Mouse (Mus musculus): ENCODE data around the gene Defb47.

Defb47 gene

GRCm38 (mm10) chr14:62997777-62998176 is at the start of gene Defb47:
TSS of gene Defb47 (plus strand) at chr14:62998077.
- in situ Hi-C loops (cut with MboI, MseI): no loop called here

DNA sequence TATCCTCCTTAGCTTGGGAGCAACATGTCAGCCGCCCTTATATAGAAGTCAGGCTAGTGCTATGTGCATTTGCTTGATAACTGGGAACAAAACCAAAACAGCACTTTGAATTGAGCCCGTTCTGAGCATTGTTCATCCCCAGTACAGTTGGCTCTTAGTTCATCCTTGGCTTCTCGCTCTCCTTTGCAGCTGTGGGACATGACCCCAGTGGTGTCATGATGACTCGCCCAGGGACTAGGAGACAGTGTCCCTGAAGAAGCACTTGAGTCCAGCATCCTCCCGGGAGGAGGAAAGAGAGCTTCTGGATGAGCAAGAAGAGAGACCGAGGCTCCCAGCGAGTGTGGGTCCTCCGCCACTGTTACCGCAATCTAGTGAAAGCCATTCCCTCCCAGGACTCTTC is 41.8 kb upstream of the Defb47 start:
- in situ Hi-C loops (cut with MboI, MseI): no loop called here

DNA sequence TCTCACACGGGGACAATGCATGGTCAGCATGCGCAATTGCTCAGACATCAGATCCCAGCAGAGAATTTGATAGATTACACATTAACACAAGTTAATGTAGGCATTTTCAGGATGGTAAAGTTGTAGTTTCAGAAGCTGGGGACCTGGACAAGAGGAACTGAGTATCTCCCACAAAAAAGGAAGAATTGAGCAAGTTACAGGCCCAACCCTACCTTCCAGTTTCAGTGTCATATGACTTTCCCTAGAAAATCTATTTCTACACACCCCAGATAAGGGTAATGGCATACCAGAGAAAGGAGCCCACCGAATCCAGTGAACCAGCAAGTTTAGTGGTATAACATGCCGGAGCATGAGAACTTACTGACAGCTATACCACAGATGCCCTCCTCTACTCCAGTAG is 34.2 kb upstream of the Defb47 start:
- in situ Hi-C loops (cut with MboI, MseI): no loop called here

- in situ Hi-C loops (cut with MboI, MseI): no loop called here
These were observed 32.5 kb upstream of the Defb47 start for GRCm38 (mm10) chr14:62965342-62965741.

- in situ Hi-C loops (cut with MboI, MseI): no loop called here
These were observed 31.9 kb upstream of the Defb47 start for GRCm38 (mm10) chr14:62965811-62966520.

DNA sequence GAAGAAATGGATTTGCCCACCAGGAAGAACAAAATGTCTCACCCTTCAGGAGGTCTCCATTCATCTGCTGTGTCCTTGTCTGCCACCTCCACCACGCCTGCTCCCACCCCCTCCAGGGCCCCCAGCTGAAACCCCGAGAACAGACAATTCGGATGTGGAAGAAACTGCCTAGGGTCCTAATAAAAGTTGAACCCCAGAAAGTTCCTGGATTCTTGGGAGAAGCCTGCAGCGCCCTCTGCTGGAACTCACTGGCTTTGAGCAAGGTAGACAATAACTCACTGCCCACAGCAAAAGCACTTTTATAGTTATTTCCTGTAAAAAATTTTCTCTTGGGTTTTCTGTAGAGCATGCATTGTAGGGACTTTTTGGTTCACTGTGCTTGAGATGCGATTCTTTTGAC is 22.8 kb upstream of the Defb47 start:
- in situ Hi-C loops (cut with MboI, MseI): no loop called here

DNA sequence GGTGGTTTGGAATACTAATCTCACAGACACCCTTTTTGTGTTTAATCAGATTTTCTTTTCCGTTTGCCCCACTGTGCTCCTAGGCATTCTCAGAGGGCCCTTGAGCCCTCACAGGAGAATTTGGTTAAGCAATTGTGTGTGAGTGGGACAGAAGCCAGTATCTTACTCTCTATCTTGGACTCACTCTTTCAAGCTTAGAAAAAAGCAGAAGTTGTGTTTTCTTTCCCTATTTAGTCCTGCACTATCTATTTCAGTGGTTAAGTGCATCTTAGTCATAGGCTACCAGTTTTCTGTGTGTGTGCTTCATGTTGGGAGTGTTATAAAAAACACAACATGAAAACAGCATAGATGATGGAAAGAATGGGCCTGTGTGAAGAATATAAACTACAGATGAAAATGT is 18.1 kb upstream of the Defb47 start:
- in situ Hi-C loops (cut with MboI, MseI): no loop called here

- in situ Hi-C loops (cut with MboI, MseI): no loop called here
These were observed 13.5 kb upstream of the Defb47 start, which contains the start of gene Defb48 for GRCm38 (mm10) chr14:62984410-62984809. TSS of gene Defb48 (minus strand) at chr14:62984510.

DNA sequence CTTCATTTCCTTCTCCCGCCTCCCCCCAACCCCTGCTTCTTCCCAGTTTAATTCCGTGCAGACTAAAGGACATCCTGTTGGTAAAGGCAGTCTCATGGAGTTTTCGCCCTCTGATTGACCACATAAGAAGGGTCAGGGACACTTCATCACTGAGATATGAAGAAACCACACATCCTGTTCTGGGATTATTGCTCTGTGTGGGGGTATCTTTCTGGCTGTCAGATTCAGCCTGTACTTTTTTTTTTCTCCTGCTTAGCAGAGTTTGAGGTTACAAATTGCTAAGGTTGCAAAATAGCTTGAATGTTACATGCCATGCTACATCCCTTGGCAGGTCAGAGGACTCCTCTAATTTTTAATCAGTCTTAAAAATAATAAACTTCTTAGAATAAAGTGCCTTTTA is 6.6 kb upstream of the Defb47 start:
- in situ Hi-C loops (cut with MboI, MseI): no loop called here

GRCm38 (mm10) chr14:62991849-62992510 is 5.9 kb upstream of the Defb47 start:
- in situ Hi-C loops (cut with MboI, MseI): no loop called here

- in situ Hi-C loops (cut with MboI, MseI): no loop called here
These were observed 1.1 kb downstream of the Defb47 start for GRCm38 (mm10) chr14:62998977-62999376.

DNA sequence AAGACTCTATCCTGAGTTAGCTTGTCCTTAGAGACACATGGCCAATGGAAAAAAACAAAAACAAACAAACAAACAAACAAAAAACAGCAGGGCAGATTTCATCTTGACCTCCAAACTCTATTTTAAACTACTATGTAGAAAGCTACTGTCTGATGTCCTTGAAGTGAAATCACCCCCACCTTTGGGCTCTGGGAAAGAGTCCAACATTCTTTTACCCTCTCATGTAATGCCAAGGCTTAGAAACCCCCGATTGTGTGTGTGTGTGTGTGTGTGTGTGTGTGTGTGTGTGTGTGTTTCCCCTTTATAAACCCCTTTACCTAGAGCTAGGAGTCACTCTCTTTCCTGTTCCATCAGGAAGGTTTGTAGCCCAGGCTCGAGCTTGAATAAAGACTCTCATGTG is 4.7 kb downstream of the Defb47 start:
- in situ Hi-C loops (cut with MboI, MseI): no loop called here

DNA sequence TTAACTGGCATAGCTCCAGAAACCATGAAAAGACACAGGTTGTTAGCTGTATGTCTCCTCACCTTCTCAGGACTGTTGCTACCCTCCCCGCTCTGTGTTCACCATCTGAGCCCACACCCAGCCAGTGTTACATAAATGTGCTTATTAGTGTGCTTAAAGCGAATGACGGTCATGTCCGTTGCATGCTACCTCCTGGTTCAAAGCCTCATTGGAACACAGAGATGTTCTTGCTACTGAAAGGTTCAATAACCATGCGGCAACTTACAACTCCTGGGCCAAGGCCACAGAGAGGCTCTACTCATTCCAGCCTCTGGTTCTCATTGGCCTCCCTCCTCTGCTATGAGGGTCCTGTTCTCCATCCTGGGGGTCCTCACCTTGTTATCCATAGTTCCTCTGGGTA is 13.6 kb downstream of the Defb47 start, which contains the start of gene Defb43:
Defb43 (plus strand) TSS at position 301 of the 400 bp plus-strand sequence.
- in situ Hi-C loops (cut with MboI, MseI): no loop called here

DNA sequence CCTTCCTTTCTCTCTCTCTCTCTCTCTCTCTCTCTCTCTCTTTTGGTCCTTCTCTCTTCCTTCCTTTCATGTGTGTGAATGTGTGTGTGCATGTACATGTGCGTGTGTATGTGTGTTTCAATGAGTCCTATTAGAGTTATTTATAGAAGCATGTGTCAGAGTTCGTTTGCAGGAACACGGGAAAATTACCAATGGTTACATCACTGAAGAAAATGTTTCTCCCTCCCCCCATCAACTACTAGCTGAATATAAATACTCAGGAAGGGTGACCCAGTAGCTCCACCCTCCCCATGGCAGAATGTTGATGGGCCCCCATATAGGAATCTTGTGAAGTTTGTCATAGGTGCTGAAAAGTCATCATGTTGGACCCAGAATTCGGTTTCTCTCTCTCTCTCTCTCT is 15.2 kb downstream of the Defb47 start:
- in situ Hi-C loops (cut with MboI, MseI): no loop called here

GRCm38 (mm10) chr14:63014667-63015066 is 16.8 kb downstream of the Defb47 start:
- in situ Hi-C loops (cut with MboI, MseI): no loop called here

- in situ Hi-C loops (cut with MboI, MseI): no loop called here
These were observed 22.8 kb downstream of the Defb47 start for GRCm38 (mm10) chr14:63020524-63021156.

GRCm38 (mm10) chr14:63046691-63047090 is 48.8 kb downstream of the Defb47 start, which contains the start of gene Defb42:
TSS of gene Defb42 (plus strand) at chr14:63046991.
- in situ Hi-C loops (cut with MboI, MseI): no loop called here

DNA sequence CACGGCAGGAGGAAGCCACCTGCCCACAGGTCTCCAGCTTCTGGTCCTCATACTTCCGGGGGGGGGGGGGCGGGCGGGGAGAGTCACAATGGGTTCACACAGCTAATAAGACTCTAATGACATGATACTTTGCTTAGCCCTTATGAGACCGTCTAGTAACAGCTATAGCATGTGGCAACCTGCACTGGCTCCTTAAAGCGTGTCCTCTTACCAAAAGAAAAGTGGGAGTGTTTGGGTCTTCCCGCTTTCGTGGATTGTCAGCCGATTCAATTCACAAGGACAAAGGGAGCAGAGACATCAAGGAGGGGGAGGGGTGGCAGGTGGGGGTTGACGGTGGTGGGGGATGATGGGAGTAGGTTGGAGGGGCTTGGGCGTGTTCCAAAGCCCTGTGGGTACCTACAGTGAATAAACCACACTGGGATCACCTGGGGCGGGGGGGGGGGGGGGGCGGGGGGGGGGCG is 52.1 kb downstream of the Defb47 start, which contains the start of gene Defb30:
Defb30 (minus strand) TSS at position 51 of the 461 bp plus-strand sequence.
- in situ Hi-C loops (cut with MboI, MseI): no loop called here
